Mouse (Mus musculus) bone marrow macrophage, adult 2 months (primary cell): ENCODE measurements around the gene Crbn.

Experiments
- CTCF ChIP-seq: IDR thresholded peaks from 2 replicates; pipeline ENCODE4 v1.5.1; 2012; ENCODE audit warnings: low read depth, mild to moderate bottlenecking, low read length, moderate library complexity
- POLR2A ChIP-seq: IDR thresholded peaks from 2 replicates; pipeline ENCODE4 v1.6.1; 2012; ENCODE audit warnings: mild to moderate bottlenecking, low read depth, low read length, borderline replicate concordance

GRCm38 (mm10) chr6:106743556-106744233 lies 56.2 kb downstream of the Crbn start:
- no peak for TF ChIP-seq POLR2A
- no peak for TF ChIP-seq CTCF
